Mouse (Mus musculus) megakaryocyte, embryonic 14.5 days (primary cell): ENCODE results near the gene Hist3h2a.

Experiments
- FLI1 ChIP-seq: IDR thresholded peaks from 2 replicates; pipeline ENCODE4 v1.6.1; 2012; ENCODE audit warnings: low read length, inconsistent platforms, mixed read lengths
- GATA1 ChIP-seq: IDR thresholded peaks from 3 replicates; pipeline ENCODE4 v1.6.1; 2012; ENCODE audit warnings: mixed read lengths, low read length, inconsistent platforms, borderline replicate concordance

DNA sequence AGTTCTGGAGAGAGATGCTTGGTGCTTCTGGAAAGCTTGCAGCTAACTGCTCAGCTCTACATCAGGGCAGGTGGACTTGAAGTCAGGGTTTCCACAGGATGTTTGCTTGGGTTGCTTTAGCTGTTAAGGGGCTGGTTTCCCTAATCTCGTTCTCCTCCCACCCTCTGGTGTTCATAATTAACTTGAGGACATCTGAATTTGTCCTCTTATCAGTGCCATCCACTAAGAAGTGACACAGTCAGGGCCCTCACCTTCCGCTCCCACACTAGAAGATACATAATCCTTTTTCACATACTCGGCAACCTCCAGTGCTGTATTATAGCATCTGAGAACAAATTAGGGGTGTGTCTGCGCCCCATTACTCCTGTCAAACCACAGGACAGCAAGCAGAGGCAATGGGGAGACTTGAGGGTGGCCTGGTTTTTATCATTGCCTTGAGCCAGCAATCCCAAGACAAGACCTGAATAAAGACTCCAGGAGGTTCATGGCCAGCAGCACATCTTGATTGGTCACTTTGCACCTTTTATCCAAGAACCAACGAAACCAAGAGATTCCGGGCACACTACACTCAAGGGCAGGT lies 38.7 kb downstream of the Hist3h2a start:
- no peak for TF ChIP-seq GATA1
- TF ChIP-seq FLI1: no peak
